Mouse (Mus musculus): ENCODE measurements around the gene Ppl. TPM values are rescaled to one million over a fixed set of nuclear protein-coding genes. Genes with fewer than 3 reads are reported as not detected.

Ppl gene
- polyA plus RNA-seq, 1 experiment from 2014 or later: 2.4 TPM

DNA sequence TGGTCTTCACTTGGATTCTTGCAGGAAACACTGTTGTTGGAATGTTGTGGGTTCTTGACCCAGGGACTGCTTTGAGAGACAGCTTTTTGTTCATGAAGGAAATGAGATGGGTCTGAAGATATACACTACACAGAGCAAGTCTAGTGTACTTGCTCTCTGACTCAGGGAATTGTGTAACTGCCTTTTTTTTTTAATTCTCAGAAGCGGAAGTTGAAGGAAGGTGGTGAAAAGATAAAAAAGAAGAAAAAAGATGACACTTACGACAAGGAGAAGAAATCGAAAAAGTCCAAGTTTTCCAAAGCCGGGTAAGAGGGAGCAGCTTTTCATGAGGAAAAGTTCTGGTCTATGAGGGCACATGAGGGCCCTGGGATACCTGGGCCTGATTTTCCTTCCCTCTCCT lies 68.7 kb downstream of the Ppl start:
- no peaks in the 10 kb centered on the region for H3K9me3 ChIP-seq
- no peak overlapping the region for H3K27ac ChIP-seq (replicated peaks)
- no peak overlapping the region for H3K4me3 ChIP-seq
- no peaks in the 10 kb centered on the region for H3K4me1 ChIP-seq
- 92% methylated on average over 4 of the region's 4 CpGs for whole genome bisulfite sequencing
- DNase-seq (ENCODE audit: low spot score): no peak
- peaks cover 96% of the 10 kb centered on the region for H3K36me3 ChIP-seq (replicated peaks)
- no peaks in the 10 kb centered on the region for H3K27me3 ChIP-seq (replicated peaks; ENCODE audit: low read depth, poor library complexity, severe bottlenecking)

DNA sequence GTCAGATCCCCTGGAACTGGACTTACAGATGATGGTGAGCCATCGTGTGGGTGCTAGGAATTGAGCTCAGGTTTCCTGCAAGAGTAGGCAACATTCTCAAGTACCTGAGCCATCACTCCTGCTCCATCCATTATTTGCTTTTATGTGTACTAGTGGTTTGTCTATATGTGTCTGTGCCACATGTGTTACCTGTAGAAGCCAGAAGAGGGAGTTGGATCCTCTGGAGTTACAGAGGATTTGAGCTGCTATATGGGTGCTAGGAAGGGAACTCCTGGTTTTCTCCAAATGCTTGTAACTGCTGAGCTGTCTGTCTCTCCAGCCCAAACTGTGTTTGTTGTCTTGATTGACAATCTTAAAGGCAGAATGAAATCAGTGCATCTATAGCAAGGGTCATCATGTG lies 74.1 kb downstream of the Ppl start:
- no peak overlapping the region for H3K4me3 ChIP-seq
- H3K36me3 ChIP-seq (replicated peaks): peaks cover 91% of the 10 kb centered on the region
- H3K4me1 ChIP-seq: no peaks in the 10 kb centered on the region
- no peak for DNase-seq (ENCODE audit: low spot score)
- no peaks in the 10 kb centered on the region for H3K27me3 ChIP-seq (replicated peaks; ENCODE audit: low read depth, poor library complexity, severe bottlenecking)
- H3K9me3 ChIP-seq: no peaks in the 10 kb centered on the region
- no peak overlapping the region for H3K27ac ChIP-seq (replicated peaks)
- WGBS: 93% methylated on average over 1 of the region's 1 CpGs

DNA sequence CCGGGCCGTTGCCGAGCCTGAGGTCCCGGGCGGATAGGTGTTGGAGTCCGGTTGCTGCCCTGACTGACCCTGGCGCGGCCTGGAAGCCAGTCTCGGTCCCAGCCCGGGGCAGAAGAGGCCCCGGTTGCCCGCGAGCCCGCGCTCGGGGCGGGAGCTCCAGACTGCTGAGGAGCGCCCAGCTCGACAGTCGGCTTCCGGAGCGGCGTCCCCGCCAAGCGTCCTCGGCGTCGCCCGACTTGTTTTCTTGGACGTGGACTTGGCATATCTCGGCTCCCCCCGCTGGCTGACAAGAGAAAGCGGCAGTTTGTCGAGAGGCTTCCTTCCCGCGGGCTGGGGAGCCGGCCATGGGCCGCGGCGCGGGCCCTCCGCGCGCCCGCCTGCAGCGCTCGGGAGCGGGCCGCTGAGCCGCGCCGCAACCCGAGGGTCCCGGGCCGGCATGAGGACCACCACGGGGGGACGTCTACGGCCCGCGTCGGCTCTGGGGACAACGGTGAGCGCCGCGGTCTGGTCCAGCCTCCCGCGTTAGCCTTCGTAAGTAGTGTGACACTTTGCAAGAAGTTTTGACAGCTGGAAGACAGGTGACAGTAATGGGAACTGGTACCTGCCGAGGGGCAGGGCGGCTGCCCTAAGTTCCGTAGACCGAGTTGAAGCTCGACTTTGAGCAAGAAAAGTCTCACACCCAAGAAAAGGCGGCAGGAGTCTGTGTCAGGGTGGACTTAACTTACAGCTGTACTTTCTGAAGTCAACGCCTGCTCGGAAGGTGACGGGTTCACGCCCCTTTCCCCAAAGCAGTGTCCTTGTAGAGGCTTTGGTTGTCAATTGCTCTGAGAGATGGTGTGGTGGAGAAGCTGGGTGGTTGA lies 81.7 kb downstream of the Ppl start:
- Histone ChIP-seq H3K36me3 (replicated peaks) (peaks cover 53% of the 10 kb centered on the region), H3K27ac (replicated peaks) (peak overlapping the region; percentile 95)

DNA sequence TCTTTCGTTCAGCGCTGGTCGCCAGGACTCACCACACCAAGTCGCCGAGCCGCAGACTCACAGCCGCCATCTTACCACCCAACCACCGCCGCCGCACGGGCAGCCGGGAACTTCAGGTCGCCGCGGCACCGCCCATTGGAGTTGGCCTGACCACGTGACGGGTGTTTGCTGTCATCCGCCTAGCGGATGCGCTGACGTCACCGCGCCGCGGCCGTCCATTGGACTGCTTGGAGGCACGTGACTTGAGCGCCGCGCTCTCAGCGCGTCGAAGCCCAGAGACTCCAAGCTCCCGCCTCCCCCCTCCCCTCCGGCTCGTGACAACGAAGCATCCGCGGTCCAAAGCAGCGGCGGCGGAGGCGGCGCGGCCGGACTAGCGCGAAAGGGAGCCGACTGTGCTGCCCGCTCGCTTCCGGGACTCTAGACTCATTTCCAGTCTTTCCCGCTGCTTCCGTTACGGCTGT lies 82.4 kb downstream of the Ppl start, which contains the start of the genes Glyr1 and Ubn1:
TSS of gene Glyr1 (minus strand) at position 90 of the 461 bp plus-strand sequence.
TSS of gene Ubn1 (plus strand) at position 284 of the 461 bp plus-strand sequence.
- H3K9me3 ChIP-seq: no peaks in the 10 kb centered on the region
- peak within 1 kb of the TSS; percentile 97 for H3K4me3 ChIP-seq
- H3K36me3 ChIP-seq (replicated peaks): peaks cover 53% of the 10 kb centered on the region
- H3K27ac ChIP-seq (replicated peaks): peak within 1 kb of the TSS; percentile 95
- peak; percentile 99 for DNase-seq (ENCODE audit: low spot score)
- H3K4me1 ChIP-seq: peaks cover 31% of the 10 kb centered on the region
- under 1% methylated on average over 56 of the region's 56 CpGs for WGBS
- H3K27me3 ChIP-seq (replicated peaks; ENCODE audit: low read depth, poor library complexity, severe bottlenecking): no peaks in the 10 kb centered on the region

More for the DNA sequence above, 81.7 kb downstream of the Ppl start:
- H3K4me3 ChIP-seq: peak overlapping the region; percentile 97
- no peaks in the 10 kb centered on the region for H3K9me3 ChIP-seq
- peak; percentile 83 for DNase-seq (ENCODE audit: low spot score)
- peaks cover 31% of the 10 kb centered on the region for H3K4me1 ChIP-seq
- H3K27me3 ChIP-seq (replicated peaks; ENCODE audit: low read depth, poor library complexity, severe bottlenecking): no peaks in the 10 kb centered on the region
- under 1% methylated on average over 78 of the region's 78 CpGs for WGBS

DNA sequence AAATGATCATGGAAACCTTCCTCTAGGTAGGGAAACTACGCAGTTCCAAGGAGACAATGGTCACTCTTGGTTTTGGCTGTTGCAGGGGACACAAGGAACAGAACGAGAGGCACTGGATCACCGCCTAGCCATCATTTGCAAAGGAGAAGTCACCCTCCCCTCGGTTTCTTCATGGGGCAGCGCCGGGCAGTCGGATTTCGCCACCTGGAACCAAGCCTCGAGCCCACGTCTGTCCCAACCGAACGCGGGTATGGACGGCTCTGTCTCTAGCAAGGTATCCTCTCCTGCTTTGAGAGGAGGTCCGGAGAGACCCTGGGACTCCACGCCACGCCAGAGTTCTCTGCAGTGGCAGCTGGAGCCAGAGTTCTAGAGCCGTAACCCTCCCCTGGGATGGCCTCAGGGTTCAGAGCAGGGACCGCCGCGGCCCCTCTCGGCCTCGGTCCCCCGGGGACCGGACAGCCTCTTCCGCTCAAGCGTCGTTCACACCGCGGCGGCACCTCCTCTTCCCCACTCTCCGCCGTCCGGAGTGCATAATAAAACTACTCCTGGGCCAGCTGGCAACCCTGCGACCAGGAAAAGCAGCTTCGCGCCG lies 82.9 kb downstream of the Ppl start:
- no peaks in the 10 kb centered on the region for H3K27me3 ChIP-seq (replicated peaks; ENCODE audit: low read depth, poor library complexity, severe bottlenecking)
- DNase-seq (ENCODE audit: low spot score): no peak
- WGBS: under 1% methylated on average over 38 of the region's 38 CpGs
- peak overlapping the region; percentile 97 for H3K4me3 ChIP-seq
- H3K9me3 ChIP-seq: no peaks in the 10 kb centered on the region
- H3K4me1 ChIP-seq: peaks cover 31% of the 10 kb centered on the region
- peak overlapping the region; percentile 95 for H3K27ac ChIP-seq (replicated peaks)
- peaks cover 56% of the 10 kb centered on the region for H3K36me3 ChIP-seq (replicated peaks)

DNA sequence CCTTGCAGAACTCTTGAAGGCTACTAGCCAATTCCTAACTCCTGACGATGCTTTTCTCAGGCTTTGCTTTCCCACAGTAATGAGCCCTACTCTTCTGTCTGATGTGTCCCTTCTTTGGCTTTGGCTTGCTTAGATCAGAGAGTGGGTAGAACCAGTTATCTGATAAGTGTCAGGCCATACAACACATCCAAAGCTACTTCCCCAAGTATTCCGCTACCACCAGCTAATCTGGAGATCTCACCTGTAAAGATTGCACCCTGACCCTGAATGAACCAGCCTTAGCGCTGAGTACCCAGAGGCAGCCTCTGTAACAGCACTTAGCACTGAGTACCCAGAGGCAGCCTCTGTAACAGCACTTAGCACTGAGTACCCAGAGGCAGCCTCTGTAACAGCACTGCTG lies 86.9 kb downstream of the Ppl start:
- H3K4me3 ChIP-seq: no peak overlapping the region
- H3K36me3 ChIP-seq (replicated peaks): peaks cover 77% of the 10 kb centered on the region
- WGBS: 94% methylated on average over 3 of the region's 3 CpGs
- no peak for DNase-seq (ENCODE audit: low spot score)
- H3K4me1 ChIP-seq: peaks cover 17% of the 10 kb centered on the region
- no peak overlapping the region for H3K27ac ChIP-seq (replicated peaks)
- H3K9me3 ChIP-seq: no peaks in the 10 kb centered on the region
- H3K27me3 ChIP-seq (replicated peaks; ENCODE audit: low read depth, poor library complexity, severe bottlenecking): no peaks in the 10 kb centered on the region

DNA sequence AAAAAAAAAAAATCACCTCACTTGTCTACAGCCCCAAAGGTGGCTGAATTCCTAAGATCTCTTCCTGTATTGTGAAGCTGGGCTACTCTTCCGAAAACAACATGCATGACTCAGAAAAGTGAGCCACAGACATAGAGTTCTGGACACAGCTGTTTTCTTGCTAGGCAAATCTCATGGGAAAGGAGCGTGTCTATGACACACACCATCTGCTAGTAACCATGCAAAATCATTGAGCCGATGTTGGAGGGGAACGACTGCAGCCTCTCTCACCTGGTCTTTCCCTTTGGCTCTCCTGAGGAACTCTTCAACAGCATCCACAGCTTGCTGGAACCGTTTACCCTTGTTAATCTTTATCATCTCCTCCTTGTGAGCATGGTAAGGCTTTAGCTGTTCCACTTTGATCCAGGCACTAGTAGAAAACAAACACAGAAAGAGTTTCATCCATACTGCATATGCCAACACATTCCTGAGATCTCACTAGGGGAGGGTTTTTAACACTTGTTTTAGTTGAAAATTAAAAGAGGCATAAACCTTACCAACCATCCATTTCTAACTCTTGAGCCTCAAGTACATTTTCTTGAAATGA lies 95.5 kb downstream of the Ppl start:
- 91% methylated on average over 5 of the region's 5 CpGs for WGBS
- DNase-seq (ENCODE audit: low spot score): no peak
- Histone ChIP-seq H3K27ac (replicated peaks) (no peak overlapping the region), H3K27me3 (replicated peaks; ENCODE audit: low read depth, poor library complexity, severe bottlenecking) (no peaks in the 10 kb centered on the region), H3K36me3 (replicated peaks) (peaks cover 100% of the 10 kb centered on the region), H3K9me3 (no peaks in the 10 kb centered on the region), H3K4me1 (no peaks in the 10 kb centered on the region), H3K4me3 (no peak overlapping the region)

Other genes with a start within 250 kb of the Ppl start
- gene Mgrn1, start 246.2 kb downstream of the Ppl start, polyA plus RNA-seq (2016; fragmentation: Nextera tagmentation; extraction: Ambion mirVana): 64.9 and 72.0 TPM in 2 replicates
- gene Nudt16l1, start 193.7 kb downstream of the Ppl start, polyA plus RNA-seq (2016; fragmentation: Nextera tagmentation; extraction: Ambion mirVana): 139 and 151 TPM in 2 replicates
- 45.3 and 45.8 TPM in 2 replicates for gene Anks3, start 168.2 kb downstream of the Ppl start, polyA plus RNA-seq (2016; fragmentation: Nextera tagmentation; extraction: Ambion mirVana)
- gene Sept12, start 134.6 kb downstream of the Ppl start, polyA plus RNA-seq (2016; fragmentation: Nextera tagmentation; extraction: Ambion mirVana): not detected in 2 replicates
- 3.4 and 3.6 TPM in 2 replicates for gene Smim22, start 125.1 kb downstream of the Ppl start, polyA plus RNA-seq (2016; fragmentation: Nextera tagmentation; extraction: Ambion mirVana)
- gene Rogdi, start 118.9 kb downstream of the Ppl start, polyA plus RNA-seq (2016; fragmentation: Nextera tagmentation; extraction: Ambion mirVana): 63.6 and 66.2 TPM in 2 replicates
- 211 and 221 TPM in 2 replicates for gene Glyr1, start 82.6 kb downstream of the Ppl start, polyA plus RNA-seq (2016; fragmentation: Nextera tagmentation; extraction: Ambion mirVana)
- 18.5 and 20.0 TPM in 2 replicates for gene Ubn1, start 82.4 kb downstream of the Ppl start, polyA plus RNA-seq (2016; fragmentation: Nextera tagmentation; extraction: Ambion mirVana)
- gene Sec14l5, start 14.7 kb upstream of the Ppl start, polyA plus RNA-seq (2016; fragmentation: Nextera tagmentation; extraction: Ambion mirVana): 0.10 and 0.16 TPM in 2 replicates
- gene Nagpa, start 71.6 kb upstream of the Ppl start, polyA plus RNA-seq (2016; fragmentation: Nextera tagmentation; extraction: Ambion mirVana): 15.9 and 16.2 TPM in 2 replicates
- gene AU021092, start 89.9 kb upstream of the Ppl start, polyA plus RNA-seq (2016; fragmentation: Nextera tagmentation; extraction: Ambion mirVana): 0.93 and 1.3 TPM in 2 replicates
- gene Alg1, start 101.2 kb upstream of the Ppl start, polyA plus RNA-seq (2016; fragmentation: Nextera tagmentation; extraction: Ambion mirVana): 23.1 and 26.2 TPM in 2 replicates
- 14.7 and 19.4 TPM in 2 replicates for gene Eef2kmt, start 123.6 kb upstream of the Ppl start, polyA plus RNA-seq (2016; fragmentation: Nextera tagmentation; extraction: Ambion mirVana)

Measured in embryonic facial prominence, embryonic 10.5 days (tissue).